Mouse (Mus musculus) embryo, embryonic 11.5 days (tissue): ENCODE data around the gene Cxcl13.
"Not testable (repeated sequence)": the region's sequence is repeated elsewhere in the genome, so short reads cannot be mapped to it uniquely, and the experiment has no call there.

Source experiments
- DNase-seq: peaks from one replicate; pipeline ENCODE4 v3.0.0-alpha.2; 2012; ENCODE audit warnings: low read depth, low spot score

Gene Cxcl13

DNA sequence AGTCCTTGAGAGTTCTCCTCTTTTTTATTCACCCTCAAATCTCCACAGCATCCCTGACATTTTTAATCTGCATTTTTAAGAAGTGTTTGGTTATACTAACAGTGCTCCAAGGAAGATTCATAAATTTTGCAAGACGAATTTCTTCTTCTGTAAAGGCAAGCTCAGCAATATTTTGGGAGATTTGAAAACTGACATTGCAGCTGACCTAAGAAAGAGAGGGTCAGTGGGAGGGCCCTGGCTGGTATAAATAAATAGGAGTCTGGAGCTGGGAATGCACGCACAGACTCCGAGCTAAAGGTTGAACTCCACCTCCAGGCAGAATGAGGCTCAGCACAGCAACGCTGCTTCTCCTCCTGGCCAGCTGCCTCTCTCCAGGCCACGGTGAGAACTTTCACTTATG, at the start of gene Cxcl13:
Cxcl13 (plus strand) TSS at position 301 of the 400 bp plus-strand sequence.
- DNase-seq, result no peak

DNA sequence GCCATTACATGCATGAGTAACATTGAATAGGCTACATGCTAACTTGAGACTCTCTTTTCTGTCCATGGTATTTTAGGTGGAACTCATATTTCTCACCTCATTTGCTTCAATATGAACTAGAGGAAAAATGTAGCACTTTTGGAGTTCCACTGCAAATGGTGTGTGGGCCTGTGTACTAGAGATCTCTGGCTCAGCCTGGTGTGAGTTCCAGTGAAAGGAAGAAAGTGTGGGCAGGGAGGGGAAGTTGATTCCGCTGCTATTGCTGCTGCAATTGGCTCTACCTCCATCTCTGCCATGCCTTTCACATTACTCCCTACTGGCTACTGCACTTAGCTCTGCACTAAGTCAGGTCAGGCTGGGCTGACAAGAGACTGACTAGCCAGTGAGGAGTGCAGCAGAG, 45.7 kb upstream of the Cxcl13 start:
- DNase-seq, result no peak

DNA sequence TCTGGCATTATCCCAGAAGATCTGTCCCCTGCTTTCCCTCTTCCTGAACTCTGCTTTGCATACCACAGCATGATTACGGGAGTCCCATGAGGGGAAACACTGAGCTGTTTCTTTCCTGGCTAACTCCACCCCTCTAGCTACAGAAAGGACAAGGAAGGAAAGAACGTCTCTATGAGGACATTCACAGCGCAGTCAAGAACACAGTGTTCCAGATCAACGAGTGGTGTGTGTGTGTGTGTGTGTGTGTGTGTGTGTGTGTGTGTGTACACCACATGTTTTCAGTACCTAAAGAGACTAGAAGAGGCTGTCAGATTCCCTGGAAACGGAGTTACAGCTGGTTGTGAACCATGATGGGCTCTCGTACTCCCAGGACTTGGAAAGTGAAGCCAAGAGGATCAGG, 38.3 kb upstream of the Cxcl13 start:
- no peak for DNase-seq

- DNase-seq, result no peak
These were observed 32.7 kb upstream of the Cxcl13 start for GRCm38 (mm10) chr5:95924023-95924422.

DNA sequence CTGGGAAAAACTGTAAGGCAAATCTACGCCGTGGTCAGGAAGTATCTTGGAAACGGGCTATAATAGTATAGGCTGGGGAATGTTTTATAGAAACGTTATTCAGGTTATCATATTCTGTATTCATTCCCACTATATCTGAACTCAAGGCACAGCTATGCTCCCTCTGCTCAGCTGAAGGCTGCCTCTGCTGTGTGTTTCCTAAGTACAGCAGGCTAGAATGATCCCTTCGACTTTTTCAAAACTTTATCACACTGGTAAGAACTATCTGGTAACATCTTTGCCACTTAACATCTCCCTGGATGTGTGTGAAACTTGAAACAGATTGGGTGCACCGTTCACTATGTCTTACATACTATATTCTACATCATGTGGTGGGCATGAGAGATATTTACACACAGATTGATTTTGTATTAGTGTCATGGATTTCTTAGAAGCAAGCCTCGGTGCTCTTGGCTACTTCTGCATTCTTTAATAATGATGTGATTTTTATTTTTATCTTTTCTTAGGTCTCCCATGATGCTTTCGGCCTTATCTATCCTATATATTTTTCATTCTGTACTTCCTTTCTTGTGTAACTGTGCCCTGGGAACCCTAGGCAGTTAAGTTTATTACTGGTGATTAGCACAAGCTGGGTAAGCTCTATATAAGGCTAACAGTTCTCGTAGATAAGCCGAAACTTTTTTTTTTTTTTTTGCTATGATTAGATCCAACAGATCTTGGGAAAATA, 31.4 kb upstream of the Cxcl13 start:
- no peak for DNase-seq

GRCm38 (mm10) chr5:95925931-95926263, 30.9 kb upstream of the Cxcl13 start:
- no peak for DNase-seq

GRCm38 (mm10) chr5:95935035-95935434, 21.7 kb upstream of the Cxcl13 start:
- no peak for DNase-seq

DNA sequence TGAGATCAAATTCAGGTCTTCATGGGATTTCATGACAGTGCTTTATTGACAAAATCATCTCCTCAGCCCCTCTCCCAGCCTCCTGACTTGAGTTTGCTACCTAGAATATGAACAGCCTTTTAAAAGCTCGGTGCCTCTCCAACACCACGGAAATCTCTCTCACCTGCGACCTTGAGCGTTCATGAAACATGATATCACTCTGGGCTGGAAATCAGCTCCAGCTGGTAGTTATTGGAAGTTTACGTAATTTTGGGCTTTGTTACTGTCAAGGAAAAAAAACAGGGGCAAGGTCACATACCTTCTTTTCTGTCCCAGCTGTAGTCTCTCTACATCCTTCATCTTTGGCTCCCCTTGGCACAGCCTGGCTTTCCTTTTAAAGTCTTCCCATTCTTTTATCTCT, 20.7 kb upstream of the Cxcl13 start:
- DNase-seq, result no peak

DNA sequence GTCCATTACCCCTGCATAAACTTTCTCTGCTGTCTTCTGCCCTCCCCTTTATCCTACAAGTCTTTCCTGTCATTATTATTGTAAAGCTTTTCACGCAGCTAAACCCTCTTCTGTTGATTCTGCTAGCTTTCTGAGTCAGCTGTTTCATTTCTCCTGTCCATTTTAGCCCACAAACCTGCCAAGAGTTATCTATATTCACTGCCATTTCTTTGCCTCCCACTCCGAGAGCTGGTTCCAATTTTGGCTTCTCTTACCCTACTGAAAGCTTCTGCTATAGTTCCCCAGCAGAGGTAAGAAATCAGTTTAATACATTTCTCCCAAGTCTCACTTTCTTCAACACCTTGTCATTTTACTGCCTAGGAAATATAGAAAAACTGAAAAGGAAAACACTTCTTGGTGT, 19.6 kb upstream of the Cxcl13 start:
- no peak for DNase-seq

DNA sequence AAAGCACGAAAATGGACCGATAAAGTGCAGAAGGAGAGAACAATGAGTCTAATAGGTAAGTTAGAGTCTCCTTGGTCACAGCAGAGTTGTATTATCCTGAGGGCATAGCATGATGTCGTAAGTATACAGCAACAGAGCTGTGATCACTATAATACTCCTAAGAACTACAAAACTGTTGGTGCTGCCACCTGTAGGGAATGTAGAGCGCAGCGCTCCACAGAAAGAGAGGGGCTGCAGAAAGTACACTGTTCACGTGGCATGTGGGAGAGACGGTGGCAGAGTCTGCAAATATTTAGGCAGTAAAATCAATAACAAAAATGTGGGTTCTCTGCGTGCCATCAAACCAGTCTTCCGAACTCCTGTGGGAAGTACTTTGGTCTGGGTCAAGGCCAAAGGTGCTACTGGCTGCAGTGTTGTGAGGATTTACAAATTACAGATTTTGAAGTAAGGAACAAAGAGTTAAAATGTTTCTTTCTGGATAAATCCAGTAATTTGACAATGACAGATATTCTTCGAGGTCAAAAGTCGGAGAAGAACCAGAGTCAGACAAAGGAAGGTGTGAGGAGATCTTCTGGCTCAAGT, 18.6 kb upstream of the Cxcl13 start:
- DNase-seq, result no peak

- peak; percentile 31 for DNase-seq
These were observed 16.0 kb upstream of the Cxcl13 start for GRCm38 (mm10) chr5:95940682-95941221.

DNA sequence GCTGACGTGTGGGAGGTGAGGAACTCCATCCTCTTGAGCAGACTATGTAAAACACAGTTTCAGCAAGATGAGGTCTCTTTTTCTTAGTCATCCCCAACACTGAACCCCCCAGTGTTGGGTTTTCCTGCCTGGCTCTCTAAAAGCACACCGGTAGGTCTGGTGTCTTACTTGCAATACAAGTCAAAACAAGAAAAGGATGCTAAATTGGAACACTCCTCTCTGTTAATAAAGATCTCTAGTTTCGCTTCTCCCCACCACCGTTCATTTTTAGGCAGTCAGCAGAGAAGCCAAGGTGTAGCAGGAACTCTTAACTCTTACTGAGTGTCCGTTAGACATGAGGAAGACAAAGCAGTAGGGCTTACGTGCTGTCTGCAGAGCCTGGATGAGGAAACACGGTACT, 15.2 kb upstream of the Cxcl13 start:
- no peak for DNase-seq

- DNase-seq, result no peak
These were observed 11.6 kb upstream of the Cxcl13 start for GRCm38 (mm10) chr5:95945120-95945519.

GRCm38 (mm10) chr5:95946344-95946743, 10.4 kb upstream of the Cxcl13 start:
- no peak for DNase-seq

DNA sequence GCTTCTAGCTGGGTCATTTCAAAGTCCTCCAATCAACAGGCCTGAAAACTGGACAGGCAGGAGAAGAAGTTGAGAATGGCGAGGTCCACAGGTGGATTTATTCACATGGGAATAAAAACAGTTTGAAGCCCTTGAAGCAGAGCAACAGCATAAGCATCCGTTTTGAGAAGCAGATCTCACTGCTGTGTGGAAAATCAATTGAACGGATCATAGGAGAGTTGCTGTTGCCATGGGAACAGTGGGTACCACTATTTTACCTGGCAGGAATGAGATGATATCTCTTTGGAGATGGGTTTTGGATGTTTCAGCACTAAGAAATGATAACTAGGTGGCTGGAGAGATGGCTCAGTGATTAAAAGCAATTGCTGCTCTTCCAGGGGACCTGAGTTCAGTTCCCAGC, 8.1 kb upstream of the Cxcl13 start:
- no peak for DNase-seq

- DNase-seq, result peak; percentile 44
These were observed 6.6 kb upstream of the Cxcl13 start for GRCm38 (mm10) chr5:95949946-95950701.

- no peak for DNase-seq
These were observed 8.2 kb downstream of the Cxcl13 start for GRCm38 (mm10) chr5:95964940-95965339.

DNA sequence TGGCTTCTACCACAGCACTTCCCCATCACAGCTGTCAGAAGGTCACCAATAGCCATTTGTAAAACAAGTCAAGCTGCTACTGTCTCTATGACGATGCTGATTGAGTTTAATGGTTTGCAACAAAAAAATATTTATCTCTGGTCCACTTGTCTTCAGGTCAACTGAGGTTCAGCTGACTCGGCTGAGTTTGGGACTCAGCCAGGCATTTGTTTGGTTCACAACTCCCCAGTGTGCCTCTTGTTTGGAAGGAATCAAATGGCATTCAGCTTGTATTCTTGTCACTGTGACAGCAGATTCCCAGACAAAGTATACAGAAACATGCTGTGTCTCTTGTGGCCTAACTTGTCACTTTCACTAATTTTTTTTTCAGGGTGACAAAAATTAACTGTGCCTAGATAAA, 9.9 kb downstream of the Cxcl13 start:
- DNase-seq, result no peak

DNA sequence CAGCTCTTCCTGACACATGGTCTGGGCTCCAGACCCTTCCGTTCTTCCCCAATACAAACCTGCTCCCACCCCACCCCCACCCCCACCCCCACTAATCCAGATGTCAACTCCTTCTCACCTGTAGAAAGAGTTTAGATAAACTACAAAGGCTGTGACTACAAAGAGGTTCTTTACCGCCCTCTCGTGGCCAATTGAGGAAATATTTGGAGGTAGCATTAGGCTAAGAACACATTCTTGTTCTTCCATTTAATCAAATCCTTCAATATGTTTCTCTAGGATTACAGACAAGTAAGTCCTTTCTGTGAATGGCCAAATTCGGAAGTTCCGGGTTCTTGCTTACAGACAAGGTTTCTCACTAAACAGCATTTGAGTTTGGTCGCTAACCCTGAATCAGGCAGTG, 14.1 kb downstream of the Cxcl13 start:
- peak; percentile 37 for DNase-seq

- no peak for DNase-seq
These were observed 15.5 kb downstream of the Cxcl13 start for GRCm38 (mm10) chr5:95972208-95972607.

- not testable (repeated sequence) for DNase-seq
These were observed 17.1 kb downstream of the Cxcl13 start for GRCm38 (mm10) chr5:95973806-95974205.

DNA sequence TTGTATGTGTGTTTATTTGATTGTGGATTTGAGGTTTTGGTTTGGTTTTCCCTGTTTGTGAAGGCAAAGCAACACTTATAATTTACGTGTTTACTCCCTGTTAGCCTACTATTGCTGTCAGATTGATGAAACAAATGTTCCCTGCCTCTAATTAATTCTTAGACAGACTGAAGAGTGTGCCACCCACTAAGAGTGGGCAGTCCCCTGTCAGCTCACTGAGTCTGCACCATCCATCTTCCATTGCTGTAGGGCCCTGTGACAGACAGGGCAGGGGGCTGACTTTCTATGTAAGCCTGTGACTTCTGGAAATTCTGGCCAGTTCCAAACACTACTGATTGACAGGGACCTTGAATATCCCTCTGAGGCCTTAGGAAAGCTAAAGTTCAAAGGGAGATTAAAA, 19.5 kb downstream of the Cxcl13 start:
- no peak for DNase-seq
